Mouse (Mus musculus) midbrain, embryonic 12.5 days (tissue): Measurements from ENCODE around the gene Npb. TPM values are rescaled to one million over a fixed set of nuclear protein-coding genes. Genes with fewer than 3 reads are reported as not detected.
A peak's percentile ranks its signal among the peaks of the same experiment; 100 is the strongest.

Experiments
- ATAC-seq: fragments of 200-750 bp; cut with Nextera tagmentation; 2 replicates; pipeline ENCODE4 v1.8.0; 2017; ENCODE audit warnings: low read depth, moderate TSS enrichment, moderate library complexity; ENCODE audit not compliant: low FRiP score
- H3K27ac ChIP-seq: fragments of 300-500 bp; sonication (generic); replicated peaks from 2 replicates; pipeline ENCODE4 v1.5.1; 2016; ENCODE audit warnings: mild to moderate bottlenecking
- H3K27me3 ChIP-seq: fragments of 300-500 bp; sonication (generic); 2 replicates; pipeline ENCODE4 v1.6.1; 2016; ENCODE audit warnings: mild to moderate bottlenecking
- H3K36me3 ChIP-seq: fragments of 300-500 bp; sonication (generic); 2 replicates; pipeline ENCODE4 v1.6.1; 2016
- H3K4me1 ChIP-seq: fragments of 300-500 bp; sonication (generic); 2 replicates; pipeline ENCODE4 v1.6.1; 2016
- H3K4me2 ChIP-seq: fragments of 300-500 bp; sonication (generic); replicated peaks from 2 replicates; pipeline ENCODE4 v1.6.1; 2016; ENCODE audit warnings: mild to moderate bottlenecking, moderate library complexity
- H3K4me3 ChIP-seq: fragments of 300-500 bp; sonication (generic); 2 replicates; pipeline ENCODE4 v1.5.1; 2016; ENCODE audit warnings: mild to moderate bottlenecking
- H3K9ac ChIP-seq: fragments of 300-500 bp; sonication (generic); replicated peaks from 2 replicates; pipeline ENCODE4 v1.6.1; 2016; ENCODE audit warnings: mild to moderate bottlenecking, moderate library complexity
- H3K9me3 ChIP-seq: fragments of 300-500 bp; sonication (generic); 2 replicates; pipeline ENCODE4 v1.6.1; 2016; ENCODE audit warnings: mild to moderate bottlenecking
- WGBS: fragments of 180-500 bp; shearing (Covaris S2); methylation state at CpG from one replicate; pipeline ENCODE4 v1.1.7; 2016; 5-methylcytosine and 5-hydroxymethylcytosine counted together
- polyA plus RNA-seq: library from polyadenylated mRNA; unstranded; fragments of >200 nt; fragmentation: Nextera tagmentation; extraction: Ambion mirVana; gene quantifications from 2 replicates; pipeline ENCODE4 v1.2.1, GENCODE M21; 2016

The Npb gene
- polyA plus RNA-seq, 1 experiment from 2014 or later, result 0.98 TPM

- Histone ChIP-seq H3K4me3 (no peak overlapping the region), H3K4me1 (peaks cover 19% of the 10 kb centered on the region), H3K9me3 (no peaks in the 10 kb centered on the region), H3K9ac (no peak overlapping the region), H3K27me3 (peaks cover 37% of the 10 kb centered on the region), H3K27ac (no peak overlapping the region), H3K4me2 (no peak overlapping the region), H3K36me3 (peaks cover 71% of the 10 kb centered on the region)
- no peak for ATAC-seq
- 93% methylated on average over 7 of the region's 7 CpGs for WGBS
Measured at GRCm38 (mm10) chr11:120605667-120606066, 2.6 kb upstream of the Npb start.

- H3K36me3 ChIP-seq, result peaks cover 76% of the 10 kb centered on the region
- H3K27me3 ChIP-seq, result peaks cover 37% of the 10 kb centered on the region
- no peak for ATAC-seq
- WGBS, result 83% methylated on average over 4 of the region's 4 CpGs
- H3K9ac ChIP-seq, result no peak overlapping the region
- peaks cover 19% of the 10 kb centered on the region for H3K4me1 ChIP-seq
- H3K27ac ChIP-seq, result no peak overlapping the region
- no peaks in the 10 kb centered on the region for H3K9me3 ChIP-seq
- no peak overlapping the region for H3K4me2 ChIP-seq
- no peak overlapping the region for H3K4me3 ChIP-seq
Measured at GRCm38 (mm10) chr11:120606764-120607163, 1.5 kb upstream of the Npb start.

GRCm38 (mm10) chr11:120609250-120609649, 973 bp downstream of the Npb start:
- 0 out of 2 replicates have a peak overlapping the region, but pooled peaks have one; percentile 47 for H3K9ac ChIP-seq
- H3K27me3 ChIP-seq, result peaks cover 37% of the 10 kb centered on the region
- WGBS, result 30% methylated on average over 8 of the region's 8 CpGs
- peaks cover 22% of the 10 kb centered on the region for H3K4me1 ChIP-seq
- ATAC-seq, result no peak
- H3K9me3 ChIP-seq, result no peaks in the 10 kb centered on the region
- no peak overlapping the region for H3K27ac ChIP-seq
- H3K4me3 ChIP-seq, result no peak overlapping the region
- H3K36me3 ChIP-seq, result peaks cover 76% of the 10 kb centered on the region
- H3K4me2 ChIP-seq, result no peak overlapping the region

GRCm38 (mm10) chr11:120610477-120611046, 2.3 kb downstream of the Npb start:
- no peak overlapping the region for H3K4me3 ChIP-seq
- no peaks in the 10 kb centered on the region for H3K9me3 ChIP-seq
- H3K27me3 ChIP-seq, result peaks cover 37% of the 10 kb centered on the region
- peaks cover 24% of the 10 kb centered on the region for H3K4me1 ChIP-seq
- 73% methylated on average over 9 of the region's 9 CpGs for WGBS
- ATAC-seq, result no peak
- H3K36me3 ChIP-seq, result peaks cover 70% of the 10 kb centered on the region
- no peak overlapping the region for H3K4me2 ChIP-seq
- no peak overlapping the region for H3K9ac ChIP-seq
- no peak overlapping the region for H3K27ac ChIP-seq

GRCm38 (mm10) chr11:120612763-120613162, 4.5 kb downstream of the Npb start:
- Histone ChIP-seq H3K36me3 (peaks cover 60% of the 10 kb centered on the region), H3K27ac (no peak overlapping the region), H3K4me3 (no peak overlapping the region), H3K4me1 (peaks cover 38% of the 10 kb centered on the region), H3K9ac (no peak overlapping the region), H3K27me3 (peaks cover 22% of the 10 kb centered on the region), H3K9me3 (no peaks in the 10 kb centered on the region), H3K4me2 (no peak overlapping the region)
- 42% methylated on average over 6 of the region's 6 CpGs for WGBS
- no peak; the same call in 1 of the 2 replicates for ATAC-seq

- H3K4me3 ChIP-seq, result no peak overlapping the region
- ATAC-seq, result no peak
- no peak overlapping the region for H3K4me2 ChIP-seq
- peaks cover 30% of the 10 kb centered on the region for H3K4me1 ChIP-seq
- peaks cover 65% of the 10 kb centered on the region for H3K36me3 ChIP-seq
- H3K9ac ChIP-seq, result no peak overlapping the region
- H3K27me3 ChIP-seq, result peaks cover 14% of the 10 kb centered on the region
- WGBS, result 88% methylated on average over 10 of the region's 10 CpGs
- no peaks in the 10 kb centered on the region for H3K9me3 ChIP-seq
- no peak overlapping the region for H3K27ac ChIP-seq
Measured at GRCm38 (mm10) chr11:120613481-120613972, 5.2 kb downstream of the Npb start.

- Histone ChIP-seq H3K27ac (no peak overlapping the region), H3K9ac (no peak overlapping the region), H3K4me2 (no peak overlapping the region), H3K4me1 (peaks cover 26% of the 10 kb centered on the region), H3K4me3 (no peak overlapping the region), H3K36me3 (peaks cover 70% of the 10 kb centered on the region), H3K27me3 (peaks cover 9% of the 10 kb centered on the region), H3K9me3 (no peaks in the 10 kb centered on the region)
- ATAC-seq, result no peak
- 87% methylated on average over 8 of the region's 8 CpGs for WGBS
Measured at GRCm38 (mm10) chr11:120613976-120614375, 5.7 kb downstream of the Npb start.

GRCm38 (mm10) chr11:120615167-120615566, 6.9 kb downstream of the Npb start:
- no peak for ATAC-seq
- Histone ChIP-seq H3K9ac (no peak overlapping the region), H3K27ac (no peak overlapping the region), H3K9me3 (no peaks in the 10 kb centered on the region), H3K4me3 (no peak overlapping the region), H3K27me3 (no peaks in the 10 kb centered on the region), H3K4me2 (no peak overlapping the region), H3K36me3 (peaks cover 69% of the 10 kb centered on the region), H3K4me1 (peaks cover 20% of the 10 kb centered on the region)
- WGBS, result 95% methylated on average over 6 of the region's 6 CpGs

GRCm38 (mm10) chr11:120615606-120616203, 7.4 kb downstream of the Npb start:
- Histone ChIP-seq H3K27me3 (no peaks in the 10 kb centered on the region), H3K36me3 (peaks cover 69% of the 10 kb centered on the region), H3K4me2 (no peak overlapping the region), H3K9me3 (no peaks in the 10 kb centered on the region), H3K4me3 (no peak overlapping the region), H3K27ac (no peak overlapping the region; the same call in 1 of the 2 replicates), H3K9ac (no peak overlapping the region), H3K4me1 (peaks cover 20% of the 10 kb centered on the region)
- ATAC-seq, result no peak
- 95% methylated on average over 11 of the region's 11 CpGs for WGBS

GRCm38 (mm10) chr11:120616617-120617294, 8.5 kb downstream of the Npb start:
- H3K9me3 ChIP-seq, result no peaks in the 10 kb centered on the region
- no peaks in the 10 kb centered on the region for H3K27me3 ChIP-seq
- H3K27ac ChIP-seq, result peak overlapping the region; percentile 77; the same call in 1 of the 2 replicates
- peaks cover 20% of the 10 kb centered on the region for H3K4me1 ChIP-seq
- 50% methylated on average over 4 of the region's 4 CpGs for WGBS
- H3K4me3 ChIP-seq, result peak overlapping the region; percentile 80
- peak overlapping the region; percentile 77 for H3K4me2 ChIP-seq
- ATAC-seq, result no peak
- H3K36me3 ChIP-seq, result peaks cover 68% of the 10 kb centered on the region
- peak overlapping the region; percentile 82 for H3K9ac ChIP-seq

- peak within 1 kb of the TSS; percentile 82 for H3K9ac ChIP-seq
- H3K9me3 ChIP-seq, result no peaks in the 10 kb centered on the region
- H3K36me3 ChIP-seq, result peaks cover 66% of the 10 kb centered on the region
- peak within 1 kb of the TSS; percentile 80 for H3K4me3 ChIP-seq
- H3K4me1 ChIP-seq, result peaks cover 20% of the 10 kb centered on the region
- H3K27ac ChIP-seq, result peak within 1 kb of the TSS; percentile 77
- under 1% methylated on average over 56 of the region's 56 CpGs for WGBS
- H3K27me3 ChIP-seq, result no peaks in the 10 kb centered on the region
- H3K4me2 ChIP-seq, result peak within 1 kb of the TSS; percentile 77
- peak; percentile 95 for ATAC-seq
Measured at GRCm38 (mm10) chr11:120617519-120618112, 9.3 kb downstream of the Npb start, which contains the start of gene Pcyt2. Gene Pcyt2, minus strand, starts transcription at chr11:120617936.
